Mouse (Mus musculus): ENCODE data around the gene Fiz1.

- TF ChIP-seq CTCF (IDR thresholded peaks at IDR 0.05; ENCODE audit: low read depth, low read length) (no peak), POLR2A (IDR thresholded peaks at IDR 0.05; ENCODE audit: borderline replicate concordance, low read depth, low read length) (no peak)
Observed at GRCm38 (mm10) chr7:5038109-5038732, 23.7 kb upstream of the Fiz1 start, which contains the start of gene Zfp784.

Measured in bone marrow macrophage, adult 2 months (primary cell).